Mouse (Mus musculus) kidney, adult 2 months (tissue): Measurements from ENCODE around the gene Slc17a6.

Experiments
- CTCF ChIP-seq: fragments of 200-500 bp; conservative IDR thresholded peaks from 2 replicates; pipeline ENCODE4 v1.5.1; 2011; ENCODE audit warnings: low read depth, mild to moderate bottlenecking, control low read depth, low read length, moderate library complexity, mixed read lengths; ENCODE audit not compliant: insufficient read depth, insufficient read length
- POLR2A ChIP-seq: fragments of 200-500 bp; IDR thresholded peaks from one replicate; pipeline ENCODE4 v1.6.1; 2011; ENCODE audit warnings: low read depth, low read length, control low read depth

- TF ChIP-seq CTCF (no peak), POLR2A (no peak)
Observed at GRCm38 (mm10) chr7:51709508-51709907, 87.7 kb downstream of the Slc17a6 start.
